Mouse (Mus musculus) embryo, embryonic 9.5 days (tissue): ENCODE results near the gene Ahcyl1.
"Not testable (repeated sequence)": the region's sequence is repeated elsewhere in the genome, so short reads cannot be mapped to it uniquely, and the experiment has no call there.

Source experiments
- DNase-seq: peaks from one replicate; pipeline ENCODE4 v3.0.0-alpha.2; 2017; ENCODE audit errors: extremely low spot score

The Ahcyl1 gene

DNA sequence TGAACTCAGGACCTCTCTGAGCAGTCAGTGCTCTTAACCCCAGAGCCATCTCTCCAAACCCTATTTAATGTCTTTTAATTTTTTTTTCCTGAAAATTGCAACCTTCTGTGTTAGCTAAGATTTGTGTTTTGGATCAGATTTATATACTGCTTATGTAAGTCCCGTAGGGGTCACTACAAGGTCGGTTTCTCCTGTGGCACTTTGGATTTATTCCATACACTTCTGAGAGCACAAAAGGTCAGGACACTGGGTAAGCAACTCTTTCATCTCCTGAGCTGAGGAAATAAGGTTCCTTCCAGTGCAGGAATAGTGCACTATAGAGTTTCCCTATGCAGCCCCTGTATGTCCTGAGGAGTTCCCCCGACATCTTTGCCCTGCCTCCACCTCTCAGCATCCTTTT is 40.9 kb downstream of the Ahcyl1 start:
- DNase-seq, result no peak

DNA sequence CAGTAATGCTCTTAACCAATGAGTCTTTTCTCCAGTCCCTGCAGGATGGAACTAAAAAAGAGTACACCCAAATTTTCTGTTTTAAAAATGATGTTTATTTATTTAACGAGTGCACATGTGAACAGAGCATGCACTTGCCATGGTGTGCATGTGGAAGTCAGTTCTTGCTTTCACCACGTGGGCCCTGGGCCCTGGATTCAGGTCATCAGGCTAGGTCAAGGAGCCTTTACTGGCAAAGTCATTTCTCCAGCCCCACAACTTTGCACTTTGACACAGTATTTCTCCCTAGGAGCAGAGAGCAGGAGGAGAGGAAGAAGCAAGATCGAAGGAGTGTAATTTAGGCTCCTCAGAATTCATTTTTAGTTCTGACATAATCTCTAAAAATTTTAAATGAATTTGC is 41.5 kb downstream of the Ahcyl1 start:
- no peak for DNase-seq

DNA sequence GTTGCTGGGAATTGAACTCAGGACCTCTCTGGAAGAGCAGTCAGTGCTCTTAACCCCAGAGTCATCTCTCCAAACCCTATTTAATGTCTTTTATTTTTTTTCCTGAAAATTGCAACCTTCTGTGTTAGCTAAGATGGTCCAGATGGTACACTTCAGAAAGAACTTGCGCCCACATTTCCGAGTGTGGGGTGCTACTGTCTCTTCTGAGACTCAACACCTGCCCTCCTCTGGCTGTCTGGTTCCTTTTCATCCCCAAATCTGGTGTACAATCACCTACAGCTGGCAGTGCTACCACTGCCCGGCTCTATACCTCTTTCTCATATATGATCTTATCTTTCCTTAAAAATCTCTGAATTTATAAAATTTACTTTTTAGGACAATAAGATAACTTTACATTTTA is 43.4 kb downstream of the Ahcyl1 start:
- no peak for DNase-seq

DNA sequence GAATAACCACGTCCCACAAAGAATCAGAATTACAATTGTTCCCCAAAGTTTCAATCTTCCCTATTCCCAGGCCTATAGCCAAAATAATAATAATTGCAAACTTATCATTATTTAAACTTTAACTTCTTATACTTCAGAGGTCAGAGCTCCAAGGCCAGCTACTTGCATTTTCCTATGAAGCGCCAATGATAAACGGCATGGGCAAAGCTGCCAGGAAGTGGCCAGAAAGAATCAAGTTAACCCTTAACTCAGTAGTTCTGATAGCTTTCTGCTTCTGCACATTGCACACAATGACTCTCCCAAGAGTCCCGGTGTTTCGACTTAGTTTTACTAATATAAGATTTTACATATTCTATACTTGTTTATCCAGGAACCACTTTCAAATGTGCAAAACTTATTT is 46.1 kb downstream of the Ahcyl1 start:
- not testable (repeated sequence) for DNase-seq

DNA sequence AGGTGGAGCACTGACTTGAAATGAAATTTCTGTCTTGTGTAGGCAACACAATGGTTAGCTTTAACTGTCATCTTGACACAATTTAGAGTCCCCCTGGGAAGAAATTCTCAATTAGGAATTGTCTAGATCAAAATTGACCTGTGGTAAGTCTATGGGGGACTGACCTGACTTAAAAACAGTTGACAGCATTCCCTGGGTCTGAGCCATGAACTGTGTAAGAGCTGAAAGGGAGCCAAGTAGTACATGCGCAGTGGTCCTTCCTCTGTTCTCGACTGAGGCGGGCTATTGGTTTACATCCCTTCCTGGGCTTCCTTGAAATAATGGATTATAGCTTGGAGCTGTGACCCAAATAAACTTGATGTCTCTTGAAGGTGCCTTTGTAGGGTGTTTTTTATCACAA is 49.4 kb downstream of the Ahcyl1 start:
- DNase-seq, result no peak

DNA sequence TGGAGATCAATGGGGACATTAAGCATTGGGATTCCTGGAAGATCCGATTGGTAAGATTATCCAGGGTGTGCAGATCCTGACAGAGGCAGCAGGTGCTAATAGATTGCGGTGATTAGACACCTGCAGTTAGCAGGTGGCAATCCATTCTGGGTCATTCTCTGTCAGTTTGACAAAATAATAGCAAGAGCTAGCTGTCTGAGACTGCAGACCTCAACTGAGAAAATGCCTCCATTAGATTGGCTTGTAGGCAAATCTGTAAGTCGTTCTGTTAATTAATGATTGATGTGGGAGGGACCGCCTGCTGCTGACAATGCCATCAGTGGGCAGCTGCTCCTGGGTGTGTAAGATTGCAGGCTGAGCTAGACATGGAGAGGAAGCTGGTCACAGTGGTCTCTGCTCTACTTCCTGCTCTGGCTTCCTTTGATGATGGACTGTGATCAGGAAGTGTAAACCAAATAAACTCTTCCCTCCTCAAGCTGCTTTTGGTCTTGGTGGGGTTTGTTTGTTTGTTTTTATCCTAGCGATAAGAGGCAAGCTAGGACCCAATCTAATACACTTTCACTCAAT is 58.7 kb downstream of the Ahcyl1 start:
- DNase-seq, result no peak

DNA sequence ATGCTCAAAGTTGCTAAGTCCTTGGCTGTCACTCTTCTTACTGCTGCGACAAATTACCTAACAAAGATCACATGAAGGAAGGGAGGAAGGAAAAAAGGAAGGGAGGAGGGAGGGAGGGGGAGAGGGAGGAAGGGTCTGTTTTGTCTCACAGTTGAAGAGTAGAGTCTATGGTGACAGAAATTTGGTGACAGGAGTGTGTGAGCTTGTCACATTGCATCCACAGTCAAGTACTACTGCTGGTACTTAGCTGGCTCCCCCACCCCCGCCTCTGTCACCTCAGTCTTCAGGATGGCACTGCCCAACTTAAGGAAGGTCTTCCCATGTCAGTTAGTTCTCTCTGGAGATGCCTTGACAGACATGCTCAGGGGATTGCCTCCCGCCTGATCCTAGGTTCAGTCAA is 60.1 kb downstream of the Ahcyl1 start:
- no peak for DNase-seq

DNA sequence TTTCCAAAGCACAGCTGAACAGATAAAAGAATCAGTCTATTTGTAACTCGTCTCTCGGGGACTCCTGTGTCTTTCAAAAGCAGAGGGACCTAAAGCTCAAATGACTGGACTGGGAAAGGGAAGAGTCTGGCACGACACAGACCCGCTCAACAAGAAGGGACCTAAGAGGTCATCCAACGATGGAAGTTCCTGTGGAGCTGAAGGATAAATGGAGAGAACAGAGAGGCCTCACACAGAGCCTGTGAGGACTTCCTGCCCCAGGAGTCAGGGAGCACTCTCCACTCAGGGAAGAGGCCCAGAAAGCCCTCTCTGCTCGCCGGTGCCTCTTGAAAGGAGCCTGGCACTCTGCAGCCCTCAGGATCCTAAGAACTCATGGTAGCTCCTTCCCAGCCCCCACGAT is 60.5 kb downstream of the Ahcyl1 start:
- DNase-seq, result no peak

DNA sequence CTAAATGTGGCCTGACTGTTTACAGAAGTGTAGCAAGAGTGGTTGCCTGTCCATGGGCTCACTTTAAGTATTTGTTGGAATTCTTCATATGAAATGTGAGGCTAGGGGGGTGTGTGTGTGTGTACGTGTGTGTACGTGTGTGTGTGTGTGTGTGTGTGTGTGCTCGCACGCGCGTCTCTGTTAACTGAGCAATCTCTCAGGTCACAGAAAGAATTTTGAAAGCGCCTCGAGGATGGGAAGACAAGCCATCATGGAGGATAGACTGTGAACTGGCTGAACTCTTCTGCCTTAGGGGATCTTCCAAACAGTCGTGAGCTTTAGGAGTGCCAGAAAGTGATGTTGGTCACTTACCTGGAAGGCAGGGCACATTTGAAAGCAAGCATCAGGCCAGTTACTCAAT is 62.5 kb downstream of the Ahcyl1 start:
- DNase-seq, result no peak

DNA sequence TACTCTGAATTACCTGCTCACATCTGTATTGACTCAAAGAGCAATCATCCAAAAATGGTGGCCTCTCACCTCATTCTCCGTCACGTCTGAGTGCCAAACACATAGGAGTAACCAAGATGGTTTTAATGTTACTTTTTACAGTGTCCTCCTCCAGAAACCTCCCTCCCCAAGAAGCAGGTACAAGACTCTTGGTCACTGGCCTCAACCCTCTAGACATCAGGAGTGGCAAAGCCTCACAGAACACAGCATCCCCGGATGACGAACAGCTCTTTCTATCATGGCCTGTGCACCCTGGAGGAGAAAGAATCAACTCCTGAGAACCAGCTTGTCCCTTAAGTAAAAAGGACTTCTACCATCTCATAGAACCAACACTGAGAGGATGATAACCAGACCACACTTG is 63.6 kb downstream of the Ahcyl1 start:
- DNase-seq, result no peak

DNA sequence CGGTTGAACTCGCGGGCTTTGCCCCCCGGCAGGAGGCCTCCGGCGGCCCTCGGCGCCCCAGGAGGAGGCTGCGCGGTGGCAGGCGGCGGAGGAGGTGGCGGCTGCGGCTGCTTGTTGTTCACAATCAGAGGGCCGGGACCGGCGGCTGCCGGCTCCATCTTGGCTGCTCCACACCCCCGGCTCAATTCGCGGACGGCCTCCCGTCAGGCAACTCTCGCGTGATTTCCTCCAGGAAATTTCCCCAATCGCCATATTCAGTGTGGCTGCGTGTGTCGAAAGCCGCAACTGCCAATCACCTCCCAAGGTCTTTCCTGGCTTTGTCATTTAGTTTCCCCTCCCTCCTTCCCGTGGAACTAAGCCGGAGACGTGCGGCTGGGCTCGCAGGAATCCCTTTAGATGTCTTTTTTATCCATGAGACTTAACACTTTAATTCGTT is 64.8 kb downstream of the Ahcyl1 start, which contains the start of gene Strip1:
Strip1 (minus strand) TSS at position 172 of the 436 bp plus-strand sequence.
- peak; percentile 93 for DNase-seq

DNA sequence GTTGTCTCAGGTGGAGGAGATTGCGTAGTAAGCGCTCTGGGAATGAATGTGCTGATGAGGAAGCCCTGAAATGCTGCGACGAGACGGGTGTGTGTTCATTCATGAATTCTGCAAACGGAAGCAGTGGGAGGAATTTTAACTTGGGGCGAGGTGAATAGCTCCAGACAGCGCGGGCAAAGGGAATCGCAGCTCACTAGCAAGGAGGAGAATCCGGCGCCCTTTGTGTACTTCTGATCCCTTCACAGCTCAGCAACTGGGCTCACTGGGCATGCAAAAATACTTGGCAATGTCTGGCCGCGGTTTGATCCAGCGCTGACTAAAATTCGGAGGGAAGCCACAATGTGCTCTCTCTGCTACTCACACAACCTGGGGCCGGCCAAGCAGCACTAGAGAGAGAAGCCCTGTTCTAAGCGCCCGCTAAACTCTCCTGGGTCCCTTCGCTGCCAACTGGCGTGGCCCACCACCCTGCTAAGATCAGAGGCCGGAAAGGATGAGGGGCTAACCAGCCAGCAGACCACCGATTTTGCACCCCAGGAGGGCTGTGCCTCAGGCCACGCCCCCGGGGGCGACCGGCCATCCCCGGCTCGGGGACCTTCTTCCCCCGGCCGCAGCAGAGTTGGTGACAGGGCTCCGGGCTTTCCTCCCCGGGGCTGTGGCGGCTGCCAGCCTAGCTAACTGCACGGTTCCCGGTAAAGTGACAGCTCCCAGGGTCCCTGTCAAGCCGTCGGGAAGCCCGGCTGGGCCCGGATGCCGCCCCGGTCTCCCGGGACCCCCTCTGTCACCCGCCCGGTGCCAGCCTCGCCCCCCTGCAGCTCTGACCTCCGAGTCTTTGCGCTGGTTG is 65.5 kb downstream of the Ahcyl1 start, which contains the start of gene Gm10961:
Gm10961 (plus strand) TSS at position 641 of the 841 bp plus-strand sequence.
- DNase-seq, result peak; percentile 27

DNA sequence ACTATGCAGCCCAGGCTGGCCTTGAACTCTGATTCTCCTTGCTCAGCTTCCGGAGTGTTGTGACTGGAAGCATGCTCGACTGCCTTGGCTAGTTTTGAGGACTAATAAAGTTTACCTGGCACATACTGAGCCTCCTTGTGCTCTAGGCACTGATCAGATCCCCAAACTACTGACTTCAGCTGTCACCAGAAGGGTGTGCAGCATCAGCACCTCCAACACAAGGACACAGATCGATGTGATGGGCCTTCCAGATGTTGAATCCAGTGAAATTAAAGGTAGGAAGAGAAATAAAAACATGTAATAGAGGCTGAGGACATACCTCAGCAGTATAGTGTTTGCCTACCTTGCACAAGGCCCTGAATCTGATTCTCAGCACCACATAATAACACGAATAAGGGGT is 66.9 kb downstream of the Ahcyl1 start:
- DNase-seq, result no peak

DNA sequence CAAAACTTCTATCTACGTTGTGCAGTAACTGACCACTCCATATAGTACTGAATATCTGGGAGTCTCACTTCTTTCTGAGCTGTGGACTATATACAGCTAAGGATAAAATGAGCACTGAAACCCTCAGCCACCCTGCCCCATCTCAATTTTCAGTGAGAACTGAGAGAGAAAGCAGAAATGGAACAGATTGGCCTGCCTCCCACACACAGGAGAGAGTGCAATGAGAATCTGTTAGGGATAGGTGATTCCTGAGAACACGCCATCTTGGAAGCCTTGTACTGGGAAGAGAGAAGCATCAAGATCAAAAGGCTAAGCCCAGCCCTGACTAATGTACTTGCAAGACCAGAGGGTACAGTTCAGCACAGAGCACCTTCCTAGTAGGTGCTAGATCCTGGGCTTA is 67.8 kb downstream of the Ahcyl1 start:
- DNase-seq, result no peak

DNA sequence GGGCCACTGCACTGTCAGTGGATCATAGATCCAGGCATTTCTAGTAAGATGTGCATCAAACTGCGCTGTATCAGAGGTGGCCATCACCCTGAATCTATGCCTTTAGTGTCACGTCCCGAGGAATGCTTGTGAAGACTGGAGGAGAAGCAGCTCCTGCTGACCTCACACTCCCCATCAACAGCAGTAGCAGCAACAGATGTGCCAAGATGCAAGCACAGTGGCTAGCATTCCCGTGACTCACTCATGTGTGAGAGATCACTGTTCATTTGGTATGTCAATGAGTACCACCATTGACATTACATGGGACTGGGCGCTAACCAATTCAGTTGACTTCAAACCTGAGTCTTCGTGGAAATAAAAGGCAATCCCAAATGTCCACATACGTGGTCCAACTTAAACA is 68.7 kb downstream of the Ahcyl1 start:
- no peak for DNase-seq

DNA sequence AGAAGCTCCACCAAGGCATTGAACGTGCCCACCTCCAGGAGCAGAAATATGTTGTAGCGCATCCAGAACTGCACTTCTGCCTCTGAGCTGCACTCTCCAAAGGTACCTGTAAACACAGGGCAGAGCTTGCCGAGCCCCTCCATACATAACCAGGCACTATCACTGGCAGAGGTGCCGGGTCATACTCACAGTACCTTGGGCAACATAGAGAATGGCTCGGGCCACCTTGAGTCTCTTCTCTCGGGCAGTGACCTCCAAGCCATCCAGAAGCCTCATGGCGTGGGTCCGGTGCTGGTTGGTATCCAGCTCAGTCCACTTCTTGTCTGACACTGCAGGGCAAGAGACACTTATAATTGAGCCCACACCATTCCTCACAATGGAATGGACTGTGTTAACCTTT is 69.6 kb downstream of the Ahcyl1 start:
- no peak for DNase-seq

DNA sequence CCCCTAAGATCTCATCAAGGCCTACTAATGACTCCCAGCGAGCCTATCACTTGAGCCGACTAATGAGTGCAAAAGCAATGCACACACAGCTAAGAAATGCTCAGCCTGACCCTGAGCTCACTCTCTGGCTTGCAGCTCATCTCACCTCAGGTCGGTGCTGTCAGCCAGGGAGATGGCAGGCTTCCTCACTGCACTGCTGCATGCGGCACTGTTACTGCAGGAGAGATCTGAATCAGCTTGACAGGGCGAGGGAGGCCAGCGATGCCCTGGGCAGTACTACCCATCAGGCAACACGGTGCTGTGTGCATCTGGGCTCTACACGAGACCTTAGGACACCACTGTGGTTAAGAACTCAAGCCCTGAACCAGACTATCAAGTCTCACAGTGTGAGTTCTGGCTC is 70.8 kb downstream of the Ahcyl1 start:
- DNase-seq, result no peak

DNA sequence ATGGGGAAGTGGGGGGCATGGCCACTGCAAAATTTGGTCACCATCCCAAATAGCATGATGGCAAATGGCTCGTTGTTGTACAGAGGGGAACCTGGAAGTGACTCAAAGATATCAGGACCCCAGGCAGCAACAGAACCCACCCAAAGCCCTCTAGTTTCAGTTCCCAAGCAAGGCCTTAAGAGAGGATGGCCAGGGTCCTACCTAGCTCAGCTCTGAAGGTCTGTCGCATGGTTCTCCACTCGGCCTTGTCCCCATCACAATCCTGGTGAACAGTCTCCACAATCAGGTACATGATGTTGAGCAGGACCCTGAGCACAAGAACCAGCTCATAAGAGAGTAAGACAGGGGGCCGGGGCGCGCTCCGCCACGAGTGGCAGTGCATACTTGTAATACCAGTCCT is 71.9 kb downstream of the Ahcyl1 start:
- no peak for DNase-seq

DNA sequence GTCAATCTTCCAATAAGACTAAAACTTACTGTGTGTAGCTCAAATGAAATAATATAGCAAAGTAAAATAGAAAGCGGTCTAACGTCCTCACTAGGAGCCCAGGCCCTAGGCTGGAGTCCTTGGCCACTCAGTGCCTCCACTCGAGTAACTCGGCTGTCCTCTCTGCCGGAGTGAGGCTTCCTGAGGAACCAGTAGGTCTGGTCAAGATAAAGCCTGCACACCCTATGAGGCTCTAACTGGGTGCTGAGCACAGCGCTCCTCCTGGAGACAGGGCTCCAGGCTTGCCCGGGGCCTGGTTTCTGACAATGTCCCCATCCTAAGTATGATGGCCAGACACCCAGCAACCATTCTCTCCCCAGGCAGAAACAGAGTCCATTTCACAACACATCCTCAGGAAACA is 73.8 kb downstream of the Ahcyl1 start:
- DNase-seq, result no peak

DNA sequence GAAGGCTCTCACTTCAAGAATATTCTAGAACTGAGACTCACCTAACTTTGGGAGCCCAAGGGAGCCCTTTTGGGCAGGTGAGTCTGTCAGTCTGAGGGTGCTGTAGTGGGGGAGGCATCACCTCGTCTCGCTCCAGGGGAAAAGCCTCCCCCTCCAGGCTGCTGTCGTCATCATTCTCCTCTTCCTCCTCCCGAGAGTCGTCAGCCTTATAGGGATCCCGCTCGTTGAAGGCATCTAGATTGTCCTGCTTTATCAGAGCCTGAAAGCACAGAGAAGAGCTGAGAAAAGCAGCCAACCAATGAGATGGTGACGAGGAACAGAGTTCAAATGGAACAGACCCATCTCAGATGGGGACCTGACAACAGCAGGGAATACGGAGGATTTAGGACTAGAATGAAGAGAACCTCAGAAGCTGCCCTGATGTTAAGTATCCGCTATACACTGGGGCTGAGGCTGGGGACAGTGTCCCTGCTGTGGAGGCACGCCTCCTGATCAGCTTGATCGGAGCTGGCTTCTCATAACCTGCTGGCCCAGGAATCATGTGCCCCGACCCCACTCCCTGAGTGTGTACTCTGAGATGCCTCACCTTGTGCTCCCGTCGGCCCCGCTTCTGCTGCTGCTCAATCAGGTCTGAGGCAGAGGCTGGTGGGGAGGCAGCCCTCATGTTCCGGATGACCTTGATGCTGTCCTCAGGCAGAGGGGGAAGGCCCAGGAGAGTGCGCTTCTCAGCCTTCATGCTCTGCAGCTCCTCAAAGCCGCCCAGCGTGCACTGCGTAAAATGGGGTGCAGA is 74.9 kb downstream of the Ahcyl1 start:
- no peak for DNase-seq

DNA sequence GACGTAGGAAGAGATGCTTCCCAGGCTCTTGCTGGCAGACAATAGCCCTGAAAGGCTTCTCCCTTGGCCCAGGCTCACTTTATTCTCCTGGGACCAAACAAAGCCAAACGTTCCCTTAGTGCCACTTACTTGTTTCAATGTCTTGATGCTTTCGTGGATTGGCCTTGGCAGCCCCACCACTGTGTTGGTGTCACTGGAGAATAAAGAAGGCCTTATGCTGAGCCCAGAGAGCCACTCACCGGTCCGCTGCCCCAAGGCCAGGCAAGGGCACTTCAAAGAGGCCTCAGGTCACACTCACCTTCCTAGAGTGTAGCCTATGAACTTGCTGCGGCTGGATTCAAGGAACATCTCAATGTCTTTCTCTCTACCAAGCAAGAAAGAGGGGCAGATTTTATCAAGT is 76.4 kb downstream of the Ahcyl1 start:
- no peak for DNase-seq

DNA sequence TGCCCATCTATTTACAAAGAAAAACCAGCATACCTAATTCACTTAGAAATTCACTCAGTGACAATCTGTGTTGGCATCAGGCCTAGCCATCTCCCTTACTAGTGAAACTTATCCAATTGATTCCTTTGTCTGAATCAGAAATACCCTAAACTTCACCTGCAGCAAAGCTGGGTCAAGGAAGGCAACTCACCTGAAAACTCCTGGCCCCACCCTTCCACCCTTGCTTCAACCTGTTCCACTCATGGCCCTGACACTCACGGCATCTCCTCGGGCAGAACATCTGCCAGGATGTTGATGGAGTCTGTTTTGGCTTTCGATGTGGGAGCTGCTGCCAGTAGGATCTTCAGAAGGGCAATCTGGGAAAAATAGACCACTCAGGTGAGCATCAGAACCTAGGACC is 78.6 kb downstream of the Ahcyl1 start:
- no peak for DNase-seq
